Mouse (Mus musculus) CH12.LX (cell line): ENCODE measurements at regions not wholly inside any gene's neighbourhood (a gene's known extent, or its start where the extent isn't known, plus 50 kb on each side); places are given as distances from the start of the nearest gene placed in this dataset.

Experiments
- DNase-seq: peaks from one replicate; pipeline ENCODE4 v3.0.0-alpha.2; 2013; ENCODE audit errors: extremely low read depth
- H3K27ac ChIP-seq: 2 replicates; pipeline ENCODE4 v1.5.1; 2012; ENCODE audit warnings: low read depth, mild to moderate bottlenecking, control low read depth, moderate library complexity; ENCODE audit not compliant: insufficient read depth
- H3K27me3 ChIP-seq: replicated peaks from 2 replicates; pipeline ENCODE3; 2012; ENCODE audit warnings: inconsistent platforms
- H3K36me3 ChIP-seq, 2 experiments: replicated peaks in 1 of 2; 2 replicates each; pipeline versions ENCODE3 to v1.6.1; 2012; ENCODE audit warnings: inconsistent platforms in 1 of 2, low read length in 1 of 2, mild to moderate bottlenecking in 1 of 2, mixed read lengths in 1 of 2, moderate library complexity in 1 of 2; ENCODE audit not compliant: control insufficient read depth in 1 of 2, insufficient read depth in 1 of 2
- H3K4me1 ChIP-seq, 2 experiments: 2 replicates each; pipeline ENCODE4 v1.6.1; 2012; ENCODE audit warnings: inconsistent platforms in 1 of 2, moderate library complexity in 1 of 2; ENCODE audit not compliant: insufficient read depth in 2 of 2, control insufficient read depth in 1 of 2
- H3K4me2 ChIP-seq: 2 replicates; pipeline ENCODE4 v1.6.1; 2012; ENCODE audit warnings: low read depth, mild to moderate bottlenecking, control low read depth; ENCODE audit not compliant: poor library complexity, insufficient read depth, severe bottlenecking
- H3K4me3 ChIP-seq, 3 experiments: fragments of 150-350 bp in 1 of 3; sonication (generic) in 1 of 3; replicated peaks in 1 of 3; 2 replicates each; pipeline versions ENCODE3 to v1.5.1; 2011 to 2012; ENCODE audit warnings: low read depth in 2 of 3, low read length in 2 of 3, mild to moderate bottlenecking in 2 of 3, moderate library complexity in 2 of 3, control low read depth in 1 of 3, improper control_type of control experiment in 1 of 3, inconsistent platforms in 1 of 3, mixed read lengths in 1 of 3; ENCODE audit not compliant: poor library complexity in 1 of 3
- H3K79me2 ChIP-seq: replicated peaks from 2 replicates; pipeline ENCODE4 v1.6.1; 2012; ENCODE audit warnings: mild to moderate bottlenecking, moderate library complexity; ENCODE audit not compliant: control insufficient read depth, poor library complexity, insufficient read depth, severe bottlenecking; ENCODE audit errors: extremely low read depth
- H3K9ac ChIP-seq: 2 replicates; pipeline ENCODE4 v1.6.1; 2012; ENCODE audit warnings: low read depth, mild to moderate bottlenecking, control low read depth, moderate library complexity; ENCODE audit not compliant: insufficient read depth
- H3K9me3 ChIP-seq: replicated peaks from 2 replicates; pipeline ENCODE3; 2012; ENCODE audit warnings: low read length, inconsistent platforms, mixed read lengths
- BHLHE40 ChIP-seq: IDR thresholded peaks from 2 replicates; pipeline ENCODE4 v1.6.1; 2011; ENCODE audit warnings: mild to moderate bottlenecking, low read depth, low read length, improper control_type of control experiment
- CHD1 ChIP-seq: IDR thresholded peaks from 2 replicates; pipeline ENCODE4 v1.6.1; 2012; ENCODE audit warnings: low read depth, low read length, improper control_type of control experiment, inconsistent platforms
- CHD2 ChIP-seq: IDR thresholded peaks from 2 replicates; pipeline ENCODE4 v1.6.1; 2011; ENCODE audit warnings: low read length, improper control_type of control experiment
- E2F4 ChIP-seq: IDR thresholded peaks from 2 replicates; pipeline ENCODE4 v1.6.1; 2011; ENCODE audit warnings: low read depth, low read length, improper control_type of control experiment; ENCODE audit not compliant: insufficient replicate concordance
- ELF1 ChIP-seq: IDR thresholded peaks from 2 replicates; pipeline ENCODE4 v1.6.1; 2014; ENCODE audit warnings: low read depth, mild to moderate bottlenecking, inconsistent platforms, low read length, improper control_type of control experiment
- IRF4 ChIP-seq: IDR thresholded peaks from 2 replicates; pipeline ENCODE4 v1.6.1; 2014; ENCODE audit warnings: low read depth, mild to moderate bottlenecking, inconsistent platforms, low read length, improper control_type of control experiment
- KAT2A ChIP-seq: IDR thresholded peaks from 2 replicates; pipeline ENCODE4 v1.6.1; 2012; ENCODE audit warnings: low read length, improper control_type of control experiment, inconsistent platforms; ENCODE audit not compliant: insufficient replicate concordance
- MAFK ChIP-seq: IDR thresholded peaks from 2 replicates; pipeline ENCODE4 v1.6.1; 2011; ENCODE audit warnings: low read length, improper control_type of control experiment; ENCODE audit not compliant: insufficient replicate concordance
- MAX ChIP-seq: IDR thresholded peaks from 2 replicates; pipeline ENCODE4 v1.6.1; 2011; ENCODE audit warnings: low read length, improper control_type of control experiment
- MAZ ChIP-seq: IDR thresholded peaks from 2 replicates; pipeline ENCODE4 v1.6.1; 2012; ENCODE audit warnings: low read depth, mild to moderate bottlenecking, inconsistent platforms, low read length, improper control_type of control experiment, moderate library complexity
- MEF2A ChIP-seq: IDR thresholded peaks from 2 replicates; pipeline ENCODE4 v1.6.1; 2014; ENCODE audit warnings: low read depth, mild to moderate bottlenecking, inconsistent platforms, low read length, improper control_type of control experiment, borderline replicate concordance
- MXI1 ChIP-seq: IDR thresholded peaks from 2 replicates; pipeline ENCODE4 v1.6.1; 2011; ENCODE audit warnings: mild to moderate bottlenecking, low read depth, low read length, improper control_type of control experiment
- NRF1 ChIP-seq: IDR thresholded peaks from 2 replicates; pipeline ENCODE4 v1.6.1; 2014; ENCODE audit warnings: low read depth, mild to moderate bottlenecking, inconsistent platforms, low read length, improper control_type of control experiment, moderate library complexity
- POLR2A ChIP-seq: IDR thresholded peaks from 2 replicates; pipeline ENCODE4 v1.6.1; 2011; ENCODE audit warnings: low read depth, mild to moderate bottlenecking, improper control_type of control experiment, low read length
- POLR2AphosphoS2 ChIP-seq: IDR thresholded peaks from 2 replicates; pipeline ENCODE4 v1.6.1; 2011; ENCODE audit warnings: low read depth, low read length, improper control_type of control experiment
- SMC3 ChIP-seq: IDR thresholded peaks from 2 replicates; pipeline ENCODE4 v1.6.1; 2011; ENCODE audit warnings: low read depth, low read length, improper control_type of control experiment
- TBP ChIP-seq: conservative IDR thresholded peaks from 2 replicates; pipeline ENCODE4 v1.6.1; 2011; ENCODE audit warnings: low read depth, low read length, improper control_type of control experiment
- TCF12 ChIP-seq: IDR thresholded peaks from 2 replicates; pipeline ENCODE4 v1.6.1; 2014; ENCODE audit warnings: low read depth, mild to moderate bottlenecking, inconsistent platforms, low read length, improper control_type of control experiment
- USF1 ChIP-seq: IDR thresholded peaks from 2 replicates; pipeline ENCODE4 v1.6.1; 2014; ENCODE audit warnings: low read depth, mild to moderate bottlenecking, inconsistent platforms, low read length, improper control_type of control experiment
- ZMIZ1 ChIP-seq: IDR thresholded peaks from 2 replicates; pipeline ENCODE4 v1.6.1; 2012; ENCODE audit warnings: low read depth, mild to moderate bottlenecking, inconsistent platforms, low read length, improper control_type of control experiment
- ZNF384 ChIP-seq: IDR thresholded peaks from 2 replicates; pipeline ENCODE4 v1.6.1; 2012; ENCODE audit warnings: low read depth, low read length, improper control_type of control experiment, inconsistent platforms
- dilution Hi-C: fragments of 300-500 bp; cut with MboI; formaldehyde crosslinking; loops from 2 replicates; pipeline ENCODE4 v1.14.3; 2020; ENCODE audit warnings: low sequenced_read_pairs; ENCODE audit not compliant: extremely low pct_unique_long_range_greater_than_20kb, extremely low pct_ligation_motif_present
- in situ Hi-C: fragments of 300-500 bp; cut with MboI; formaldehyde crosslinking; loops from 3 replicates; pipeline ENCODE4 v1.14.3; 2019; ENCODE audit warnings: low sequenced_read_pairs, low pct_ligation_motif_present, low pct_unique_long_range_greater_than_20kb, mixed read lengths

GRCm38 (mm10) chr11:63413621-63414020 lies 284.8 kb downstream of the Pmp22 start:
- no peaks in the 10 kb centered on the region for H3K9me3 ChIP-seq
- DNase-seq, result no peak
- peaks cover 10% of the 10 kb centered on the region for H3K27me3 ChIP-seq
- no peak overlapping the region for H3K4me3 ChIP-seq
- H3K4me1 ChIP-seq, result no peaks in the 10 kb centered on the region
- dilution Hi-C loops, result no loop called here
- H3K27ac ChIP-seq, result no peak overlapping the region
- no peak overlapping the region for H3K9ac ChIP-seq
- TF ChIP-seq USF1 (no peak), MAZ (no peak), TBP (no peak)
- in situ Hi-C loops, result loop anchor here (25.0 kb wide), 1 partner anchor 1024 kb away; the partner anchor contains the start of genes F930015N05Rik and Hs3st3a1
- no peaks in the 10 kb centered on the region for H3K79me2 ChIP-seq
- H3K36me3 ChIP-seq, result no peaks in the 10 kb centered on the region
- H3K4me2 ChIP-seq, result no peak overlapping the region

- in situ Hi-C loops, result loop anchor here (25.0 kb wide), 1 partner anchor 1019 kb away; the partner anchor contains the start of genes F930015N05Rik and Hs3st3a1
- dilution Hi-C loops, result no loop called here
- no peaks in the 10 kb centered on the region for H3K79me2 ChIP-seq
- peaks cover 9% of the 10 kb centered on the region for H3K27me3 ChIP-seq
- no peak overlapping the region for H3K9ac ChIP-seq
- DNase-seq, result no peak
- no peak overlapping the region for H3K4me2 ChIP-seq
- H3K27ac ChIP-seq, result no peak overlapping the region
- no peaks in the 10 kb centered on the region for H3K9me3 ChIP-seq
- no peak for TF ChIP-seq ZNF384
- TF ChIP-seq MXI1, result no peak
- TF ChIP-seq ZMIZ1, result no peak
- no peaks in the 10 kb centered on the region for H3K4me1 ChIP-seq
- no peaks in the 10 kb centered on the region for H3K36me3 ChIP-seq
- H3K4me3 ChIP-seq, result no peak overlapping the region
These were observed 289.4 kb downstream of the Pmp22 start for GRCm38 (mm10) chr11:63418042-63418776.

- dilution Hi-C loops, result no loop called here
- H3K36me3 ChIP-seq, result no peaks in the 10 kb centered on the region
- no peak for DNase-seq
- peaks cover 9% of the 10 kb centered on the region for H3K27me3 ChIP-seq
- TF ChIP-seq POLR2AphosphoS2 (no peak), BHLHE40 (no peak), IRF4 (no peak), NRF1 (no peak), MEF2A (no peak), ELF1 (no peak), MAX (no peak), CHD1 (no peak), CHD2 (no peak), TCF12 (no peak), E2F4 (no peak), KAT2A (no peak), SMC3 (no peak), POLR2A (no peak), MAFK (no peak)
- no peaks in the 10 kb centered on the region for H3K4me1 ChIP-seq
- H3K79me2 ChIP-seq, result no peaks in the 10 kb centered on the region
- H3K27ac ChIP-seq, result no peak overlapping the region
- H3K4me3 ChIP-seq, result no peak overlapping the region
- in situ Hi-C loops, result loop anchor here (25.0 kb wide), 1 partner anchor 1017 kb away; the partner anchor contains the start of genes F930015N05Rik and Hs3st3a1
- no peaks in the 10 kb centered on the region for H3K9me3 ChIP-seq
- H3K4me2 ChIP-seq, result no peak overlapping the region
- H3K9ac ChIP-seq, result no peak overlapping the region
These were observed 291.6 kb downstream of the Pmp22 start for GRCm38 (mm10) chr11:63420341-63420740.
